Comparison of ENCODE assay signal across 11 mouse cellular contexts in genomic region chr4:71765071-71765470, GRCm38 (mm10). TPM values are rescaled to one million over a fixed set of nuclear protein-coding genes. Genes with fewer than 3 reads are reported as not detected.
A peak's percentile ranks its signal among the peaks of the same experiment; 100 is the strongest.
DNase-seq lines count a peak whose midpoint lies in the region; ATAC-seq lines count a peak whose summit lies in the region.
"Had no signal": no experiment of that assay in that cellular context is flagged by ENCODE, and none has a peak within 500 bp of the region (broad histone marks: within the 10 kb centered on the region; RNA-seq: fewer than 3 reads in every experiment).

No protein-coding gene starts in this region.

- H3K4me3 ChIP-seq in embryonic facial prominence, embryonic 14.5 days (ENCODE audit: low read depth, low read length), result no peak overlapping the region

- no peak overlapping the region for H3K4me2 ChIP-seq in embryonic facial prominence, embryonic 14.5 days (ENCODE audit: low read depth, low read length)

- 49% methylated on average over 3 of the region's 3 CpGs for WGBS in embryonic facial prominence, embryonic 14.5 days

- H3K27me3 ChIP-seq in embryonic facial prominence, embryonic 14.5 days (replicated peaks; ENCODE audit: control insufficient read depth, insufficient read depth, low read length), result no peaks in the 10 kb centered on the region

- no peak overlapping the region for H3K9ac ChIP-seq in embryonic facial prominence, embryonic 14.5 days (ENCODE audit: low read depth, low read length)
- H3K9ac ChIP-seq: liver, embryonic 14.5 days had no signal

- H3K27ac ChIP-seq in embryonic facial prominence, embryonic 14.5 days (replicated peaks; ENCODE audit: low read depth, low read length), result no peak overlapping the region
- H3K27ac ChIP-seq: liver, embryonic 14.5 days had no signal

- intact Hi-C loops in gastrocnemius, postnatal 14 days (cut with DNase I; ENCODE audit: low total_unique reads), result no loop called here

- H3K9me3 ChIP-seq in embryonic facial prominence, embryonic 14.5 days (ENCODE audit: control insufficient read depth, low read length), result no peaks in the 10 kb centered on the region

- H3K4me1 ChIP-seq in embryonic facial prominence, embryonic 14.5 days (ENCODE audit: control insufficient read depth, insufficient read depth, low read length), result no peaks in the 10 kb centered on the region

- DNase-seq in right cerebral cortex, adult 18-20 months, result peak; percentile 3
- no peak for DNase-seq in right cerebral cortex, postnatal 36 days (ENCODE audit: low spot score in 2 of 2)
- DNase-seq in embryonic facial prominence, embryonic 14.5 days (ENCODE audit: low spot score), result peak; percentile 85
- DNase-seq in mesoderm, embryonic 11.5 days (ENCODE audit: low read depth, low spot score), result peak; percentile 82
- peak; percentile 64 for DNase-seq in retina, postnatal 7 days (ENCODE audit: low read depth, low spot score)
- no peak for DNase-seq in adrenal gland, adult 8-10 months
- DNase-seq in gastrocnemius, postnatal 14 days, result no peak

- ATAC-seq in embryonic facial prominence, embryonic 14.5 days (ENCODE audit: low read depth), result peak; percentile 96
- ATAC-seq in monocyte, adult 5-6 weeks (replicated peaks; ENCODE audit: insufficient number of reproducible peaks, low FRiP score, low TSS enrichment, poor library complexity, severe bottlenecking), result no peak
- ATAC-seq: activated CD4-positive, CD25-positive, alpha-beta regulatory T cell, adult 4 months had no signal

- H3K36me3 ChIP-seq in embryonic facial prominence, embryonic 14.5 days (ENCODE audit: control insufficient read depth, insufficient read depth, low read length), result no peaks in the 10 kb centered on the region

RNA-seq across cellular contexts. Expression of gene Gm11232, which starts 7.3 kb away (rescaled TPM):
- polyA plus RNA-seq in embryonic facial prominence, embryonic 14.5 days (2014; fragmentation: Nextera tagmentation; extraction: Ambion mirVana), result not detected in 2 replicates
- total RNA-seq in adrenal gland, adult 8-10 months (2022), result not detected
- total RNA-seq in monocyte, adult 5-6 weeks (2017), result not detected in 3 replicates
- total RNA-seq in gastrocnemius, postnatal 14 days (2021), result not detected
- polyA plus RNA-seq: activated CD4-positive, CD25-positive, alpha-beta regulatory T cell, adult 4 months; heart, postnatal 0 days; liver, embryonic 14.5 days had no signal

Comparison
In these comparisons a context has a peak if more than half of its experiments do, and no peak if none do; other contexts are left out.
1. DNase-seq: peak in right cerebral cortex, adult 18-20 months (single experiment), embryonic facial prominence, embryonic 14.5 days (single experiment), mesoderm, embryonic 11.5 days (single experiment) and retina, postnatal 7 days (single experiment); none in right cerebral cortex, postnatal 36 days (0 of 2), adrenal gland, adult 8-10 months (single experiment) and gastrocnemius, postnatal 14 days (single experiment).